Mouse (Mus musculus) adrenal gland (tissue): ENCODE data around the gene Phxr2.
"Not testable (repeated sequence)": the region's sequence is repeated elsewhere in the genome, so short reads cannot be mapped to it uniquely, and the experiment has no call there.

Experiments used
- intact Hi-C: fragments of 180-260 bp; cut with DNase I; formaldehyde crosslinking; loops from one replicate; pipeline ENCODE4 v1.15.1; 2025
- long read RNA-seq, 2 experiments: library from polyadenylated mRNA; unstranded; transcript quantifications; one replicate each; pipeline ENCODE4 v2.0.0; 2020; ENCODE audit warnings: borderline replicate concordance in 1 of 2; ENCODE audit not compliant: insufficient replicate concordance in 1 of 2

Gene Phxr2
- long read RNA-seq, experiment 1: 0 reads
- long read RNA-seq, experiment 2: 0 reads

- intact Hi-C loops: no loop called here
Measured at GRCm38 (mm10) chr10:99126225-99126624, at the start of gene Phxr2. Gene Phxr2 (minus strand): TSS chr10:99126325.

GRCm38 (mm10) chr10:99172906-99173507, 46.9 kb upstream of the Phxr2 start:
- intact Hi-C loops: no loop called here

- intact Hi-C loops: no loop called here
Measured at GRCm38 (mm10) chr10:99171961-99172497, 45.9 kb upstream of the Phxr2 start.

GRCm38 (mm10) chr10:99169765-99170129, 43.6 kb upstream of the Phxr2 start:
- intact Hi-C loops: loop anchor here (5.0 to 10.0 kb wide), 2 partner anchors 243 to 295 kb away; no protein-coding TSS in a partner anchor

- intact Hi-C loops: loop anchor here (5.0 to 10.0 kb wide), 2 partner anchors 243 to 296 kb away; no protein-coding TSS in a partner anchor
Measured at GRCm38 (mm10) chr10:99168840-99169764, 43.0 kb upstream of the Phxr2 start.

- intact Hi-C loops: loop anchor here (5.0 to 10.0 kb wide), 2 partner anchors 244 to 296 kb away; no protein-coding TSS in a partner anchor
Measured at GRCm38 (mm10) chr10:99168404-99168803, 42.3 kb upstream of the Phxr2 start.

GRCm38 (mm10) chr10:99166392-99166791, 40.3 kb upstream of the Phxr2 start:
- intact Hi-C loops: loop anchor here (5.0 to 10.0 kb wide), 2 partner anchors 246 to 298 kb away; no protein-coding TSS in a partner anchor

- intact Hi-C loops: loop anchor here (2.0 to 10.0 kb wide), 3 partner anchors 246 to 411 kb away; no protein-coding TSS in a partner anchor
Measured at GRCm38 (mm10) chr10:99165751-99166282, 39.7 kb upstream of the Phxr2 start.

- intact Hi-C loops: loop anchor here (2.0 to 10.0 kb wide), 3 partner anchors 247 to 412 kb away; no protein-coding TSS in a partner anchor
Measured at GRCm38 (mm10) chr10:99164871-99165477, 38.8 kb upstream of the Phxr2 start.

GRCm38 (mm10) chr10:99163002-99163401, 36.9 kb upstream of the Phxr2 start:
- intact Hi-C loops: loop anchor here (2.0 to 10.0 kb wide), 2 partner anchors 302 to 456 kb away; no protein-coding TSS in a partner anchor

GRCm38 (mm10) chr10:99161987-99162582, 36.0 kb upstream of the Phxr2 start:
- intact Hi-C loops: loop anchor here (2.0 to 10.0 kb wide), 2 partner anchors 303 to 457 kb away; no protein-coding TSS in a partner anchor

- intact Hi-C loops: not testable (repeated sequence)
Measured at GRCm38 (mm10) chr10:99157697-99158096, 31.6 kb upstream of the Phxr2 start.

- intact Hi-C loops: no loop called here
Measured at GRCm38 (mm10) chr10:99156808-99157207, 30.7 kb upstream of the Phxr2 start.

- intact Hi-C loops: loop anchor here (5.0 kb wide), 1 partner anchor 57 kb away; no protein-coding TSS in a partner anchor
Measured at GRCm38 (mm10) chr10:99154635-99155034, 28.5 kb upstream of the Phxr2 start.

GRCm38 (mm10) chr10:99152063-99152462, 25.9 kb upstream of the Phxr2 start:
- intact Hi-C loops: loop anchor here (5.0 kb wide), 1 partner anchor 55 kb away; no protein-coding TSS in a partner anchor

GRCm38 (mm10) chr10:99151580-99151979, 25.5 kb upstream of the Phxr2 start:
- intact Hi-C loops: loop anchor here (5.0 kb wide), 1 partner anchor 54 kb away; no protein-coding TSS in a partner anchor

GRCm38 (mm10) chr10:99150016-99150415, 23.9 kb upstream of the Phxr2 start:
- intact Hi-C loops: loop anchor here (5.0 kb wide), 1 partner anchor 53 kb away; no protein-coding TSS in a partner anchor

GRCm38 (mm10) chr10:99146596-99146995, 20.5 kb upstream of the Phxr2 start:
- intact Hi-C loops: no loop called here

- intact Hi-C loops: no loop called here
Measured at GRCm38 (mm10) chr10:99145611-99146010, 19.5 kb upstream of the Phxr2 start.

- intact Hi-C loops: no loop called here
Measured at GRCm38 (mm10) chr10:99136337-99136736, 10.2 kb upstream of the Phxr2 start.
